Mouse (Mus musculus): ENCODE results near the gene Rab15. TPM values are rescaled to one million over a fixed set of nuclear protein-coding genes. Genes with fewer than 3 reads are reported as not detected.

Gene Rab15
- polyA plus RNA-seq, 1 experiment from 2014 or later = 53.8 TPM

GRCm38 (mm10) chr12:76776898-76777297 lies 45.8 kb downstream of the Rab15 start:
- ATAC-seq = no peak

DNA sequence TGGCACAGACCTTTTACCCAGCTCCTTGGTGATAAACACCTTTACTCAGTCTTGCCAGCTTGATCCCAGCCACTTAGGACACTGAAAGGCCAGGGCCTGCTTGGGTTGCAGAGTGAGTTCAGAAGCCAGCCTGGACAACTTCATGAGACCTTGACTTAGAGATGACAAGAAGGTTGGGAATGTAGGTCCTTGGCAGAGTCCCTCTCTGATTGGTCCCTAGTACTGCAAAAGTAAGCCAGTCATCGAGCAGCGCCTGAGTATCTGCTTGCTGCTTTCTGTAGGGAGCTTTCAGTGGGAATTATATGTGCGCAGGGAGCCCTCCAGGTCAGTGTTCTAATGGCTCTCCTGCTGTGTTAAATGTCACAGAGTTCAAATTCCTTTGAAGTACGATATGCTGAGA lies 47.6 kb downstream of the Rab15 start:
- Histone ChIP-seq H3K27me3 (ENCODE audit: control insufficient read depth, insufficient read depth, low read depth, low read length) (no peaks in the 10 kb centered on the region), H3K9ac (ENCODE audit: low read depth, low read length) (no peak overlapping the region), H3K36me3 (ENCODE audit: control insufficient read depth, insufficient read depth, low read length) (no peaks in the 10 kb centered on the region), H3K27ac (ENCODE audit: low read length) (no peak overlapping the region), H3K4me1 (ENCODE audit: control insufficient read depth, insufficient read depth, low read length) (no peaks in the 10 kb centered on the region), H3K9me3 (replicated peaks; ENCODE audit: control insufficient read depth, low read length, poor library complexity, severe bottlenecking) (no peaks in the 10 kb centered on the region), H3K4me2 (ENCODE audit: low read length) (no peak overlapping the region), H3K4me3 (ENCODE audit: low read depth, low read length) (no peak overlapping the region)
- 66% methylated on average over 4 of the region's 4 CpGs for WGBS
- no peak for ATAC-seq

More at GRCm38 (mm10) chr12:76776898-76777297, 45.8 kb downstream of the Rab15 start:
- H3K9ac ChIP-seq (ENCODE audit: low read depth, low read length) = no peak overlapping the region
- H3K27me3 ChIP-seq (ENCODE audit: control insufficient read depth, insufficient read depth, low read depth, low read length) = no peaks in the 10 kb centered on the region
- H3K4me3 ChIP-seq (ENCODE audit: low read depth, low read length) = no peak overlapping the region
- WGBS = 97% methylated on average over 5 of the region's 5 CpGs
- no peaks in the 10 kb centered on the region for H3K4me1 ChIP-seq (ENCODE audit: control insufficient read depth, insufficient read depth, low read length)
- H3K27ac ChIP-seq (ENCODE audit: low read length) = no peak overlapping the region
- no peaks in the 10 kb centered on the region for H3K36me3 ChIP-seq (ENCODE audit: control insufficient read depth, insufficient read depth, low read length)
- no peaks in the 10 kb centered on the region for H3K9me3 ChIP-seq (replicated peaks; ENCODE audit: control insufficient read depth, low read length, poor library complexity, severe bottlenecking)
- H3K4me2 ChIP-seq (ENCODE audit: low read length) = no peak overlapping the region

- Histone ChIP-seq H3K9ac (ENCODE audit: low read depth, low read length) (no peak overlapping the region), H3K4me3 (ENCODE audit: low read depth, low read length) (no peak overlapping the region), H3K36me3 (ENCODE audit: control insufficient read depth, insufficient read depth, low read length) (no peaks in the 10 kb centered on the region), H3K4me2 (ENCODE audit: low read length) (no peak overlapping the region), H3K27me3 (ENCODE audit: control insufficient read depth, insufficient read depth, low read depth, low read length) (no peaks in the 10 kb centered on the region), H3K4me1 (ENCODE audit: control insufficient read depth, insufficient read depth, low read length) (no peaks in the 10 kb centered on the region), H3K27ac (ENCODE audit: low read length) (no peak overlapping the region), H3K9me3 (replicated peaks; ENCODE audit: control insufficient read depth, low read length, poor library complexity, severe bottlenecking) (no peaks in the 10 kb centered on the region)
- no peak for ATAC-seq
- WGBS = 82% methylated on average over 3 of the region's 3 CpGs
Observed at GRCm38 (mm10) chr12:76774652-76775051, 48.1 kb downstream of the Rab15 start.

DNA sequence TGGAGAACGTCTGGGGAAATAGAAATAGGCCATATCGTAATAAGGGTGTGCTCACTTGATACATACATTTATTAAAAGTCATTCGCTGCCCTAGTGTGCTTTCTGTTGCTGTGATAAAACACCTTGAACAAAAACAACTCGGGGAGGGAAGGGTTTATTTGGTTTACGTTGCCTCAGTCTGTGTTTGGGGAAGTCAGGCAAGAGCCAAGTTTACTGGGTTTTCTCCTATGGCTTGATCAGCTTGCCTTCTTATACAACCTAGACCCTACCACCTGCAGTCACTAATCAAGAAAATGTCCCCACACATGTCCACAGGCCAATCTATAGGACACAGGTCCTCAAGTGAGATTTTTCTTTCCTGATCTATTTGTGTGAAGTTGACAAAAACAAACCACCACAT lies 51.2 kb downstream of the Rab15 start:
- H3K27ac ChIP-seq (ENCODE audit: low read length) = no peak overlapping the region
- ATAC-seq = no peak
- WGBS = 94% methylated on average over 5 of the region's 5 CpGs
- no peaks in the 10 kb centered on the region for H3K36me3 ChIP-seq (ENCODE audit: control insufficient read depth, insufficient read depth, low read length)
- H3K9me3 ChIP-seq (replicated peaks; ENCODE audit: control insufficient read depth, low read length, poor library complexity, severe bottlenecking) = no peaks in the 10 kb centered on the region
- no peak overlapping the region for H3K4me2 ChIP-seq (ENCODE audit: low read length)
- no peak overlapping the region for H3K9ac ChIP-seq (ENCODE audit: low read depth, low read length)
- no peaks in the 10 kb centered on the region for H3K27me3 ChIP-seq (ENCODE audit: control insufficient read depth, insufficient read depth, low read depth, low read length)
- H3K4me3 ChIP-seq (ENCODE audit: low read depth, low read length) = no peak overlapping the region
- no peaks in the 10 kb centered on the region for H3K4me1 ChIP-seq (ENCODE audit: control insufficient read depth, insufficient read depth, low read length)

DNA sequence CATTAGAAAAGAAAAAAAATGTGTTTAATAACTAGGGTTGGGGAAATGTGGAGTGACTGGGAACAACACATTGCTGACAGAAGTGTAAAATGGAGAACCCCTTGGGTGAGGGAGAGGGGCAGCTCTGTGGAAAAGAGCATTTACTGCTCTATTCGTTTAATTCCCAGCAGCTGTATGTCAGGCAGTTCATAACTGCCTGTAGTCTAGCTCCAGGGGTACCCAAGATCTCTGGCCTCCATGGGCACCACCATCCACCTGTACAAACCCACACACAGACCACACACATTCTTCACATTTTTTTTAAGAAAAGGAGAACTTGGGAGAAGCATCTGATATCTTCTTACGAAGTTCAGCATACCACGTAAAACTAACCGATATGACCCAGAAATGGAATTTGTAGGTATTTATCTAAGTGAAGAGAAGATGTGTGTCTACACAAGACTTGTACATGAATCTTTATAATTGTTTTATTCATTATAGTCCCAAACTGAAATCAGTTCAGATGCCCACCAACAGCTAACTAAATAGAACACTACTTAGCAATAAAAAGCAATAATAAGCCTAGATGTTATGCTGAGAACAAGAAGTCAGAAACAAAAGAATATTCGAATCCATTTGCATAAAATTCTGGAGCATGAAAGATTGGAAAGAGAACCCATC lies 51.7 kb downstream of the Rab15 start:
- Histone ChIP-seq H3K9me3 (replicated peaks; ENCODE audit: control insufficient read depth, low read length, poor library complexity, severe bottlenecking) (no peaks in the 10 kb centered on the region), H3K27me3 (ENCODE audit: control insufficient read depth, insufficient read depth, low read depth, low read length) (no peaks in the 10 kb centered on the region), H3K36me3 (ENCODE audit: control insufficient read depth, insufficient read depth, low read length) (no peaks in the 10 kb centered on the region), H3K4me3 (ENCODE audit: low read depth, low read length) (no peak overlapping the region), H3K4me2 (ENCODE audit: low read length) (no peak overlapping the region), H3K27ac (ENCODE audit: low read length) (no peak overlapping the region), H3K9ac (ENCODE audit: low read depth, low read length) (no peak overlapping the region), H3K4me1 (ENCODE audit: control insufficient read depth, insufficient read depth, low read length) (peaks cover 4% of the 10 kb centered on the region)
- WGBS = 93% methylated on average over 5 of the region's 5 CpGs
- ATAC-seq = no peak

DNA sequence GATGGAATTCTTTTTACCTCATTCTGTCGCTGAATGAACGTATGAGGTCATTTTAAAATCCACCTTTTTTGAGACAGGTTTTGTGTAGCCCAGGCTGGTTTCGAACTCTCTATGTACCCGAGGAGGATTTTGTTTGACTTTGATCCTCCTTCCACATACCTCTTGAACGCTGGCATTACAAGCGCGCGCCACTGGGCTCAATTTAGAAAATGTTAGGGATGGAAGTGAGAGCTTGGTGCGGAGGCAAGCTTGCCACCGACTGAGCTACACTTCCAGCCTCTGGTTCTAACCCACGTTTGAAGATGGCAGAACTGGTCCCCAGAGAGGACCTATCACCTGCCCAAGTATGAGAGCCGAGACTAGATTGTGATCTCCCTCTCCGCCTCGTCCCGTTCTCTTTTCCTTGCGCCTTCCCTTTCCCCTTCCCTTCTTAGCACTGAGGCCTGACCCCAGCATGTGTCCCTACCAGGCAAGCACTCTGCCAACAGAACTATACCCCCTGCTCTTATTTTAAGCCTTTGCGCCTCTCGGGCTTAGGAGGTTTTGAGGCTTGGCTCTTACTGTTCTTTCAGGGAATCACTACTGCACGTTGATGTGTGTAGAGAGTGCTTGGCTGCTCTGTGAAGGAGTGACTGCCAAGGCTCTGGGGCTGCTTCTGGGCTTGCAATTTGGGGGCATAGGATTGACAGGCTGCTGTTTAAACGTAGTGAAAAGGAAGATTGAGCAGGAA lies 56.6 kb downstream of the Rab15 start:
- Histone ChIP-seq H3K9ac (ENCODE audit: low read depth, low read length) (peak overlapping the region; percentile 68), H3K4me3 (ENCODE audit: low read depth, low read length) (peak overlapping the region; percentile 51), H3K4me2 (ENCODE audit: low read length) (peak overlapping the region; percentile 73), H3K9me3 (replicated peaks; ENCODE audit: control insufficient read depth, low read length, poor library complexity, severe bottlenecking) (no peaks in the 10 kb centered on the region), H3K27me3 (ENCODE audit: control insufficient read depth, insufficient read depth, low read depth, low read length) (no peaks in the 10 kb centered on the region), H3K27ac (ENCODE audit: low read length) (peak overlapping the region; percentile 74), H3K36me3 (ENCODE audit: control insufficient read depth, insufficient read depth, low read length) (no peaks in the 10 kb centered on the region), H3K4me1 (ENCODE audit: control insufficient read depth, insufficient read depth, low read length) (peaks cover 7% of the 10 kb centered on the region)
- 24% methylated on average over 20 of the region's 20 CpGs for WGBS
- ATAC-seq = peak; percentile 70

DNA sequence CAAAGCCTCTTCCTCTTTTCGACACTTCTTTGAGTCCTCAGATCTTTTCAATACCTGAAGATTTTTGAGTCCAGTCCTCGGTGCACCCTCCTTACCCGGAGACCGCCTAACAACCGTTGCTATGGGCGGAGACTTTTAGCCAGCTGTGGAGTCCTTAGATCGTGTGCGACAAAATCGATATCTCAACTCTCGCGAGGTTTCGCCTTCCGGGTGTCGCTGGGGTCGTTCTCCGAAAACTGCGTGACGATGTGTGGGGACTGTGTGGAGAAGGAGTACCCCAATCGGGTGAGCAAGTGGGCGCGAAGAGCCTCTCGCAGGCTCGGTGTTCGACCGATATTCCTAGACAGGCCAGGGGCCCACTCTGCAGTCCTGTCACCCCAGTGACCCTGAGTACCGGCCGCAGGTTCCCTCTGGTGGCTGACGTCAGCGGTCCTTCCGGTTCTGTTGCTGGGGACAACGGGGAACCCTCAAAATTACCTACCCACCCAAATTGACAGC lies 57.3 kb downstream of the Rab15 start, which contains the start of the genes Churc1 and Fntb:
Churc1 (plus strand) TSS at position 185 of the 498 bp plus-strand sequence.
Fntb (plus strand) TSS at position 236 of the 498 bp plus-strand sequence.
- H3K4me1 ChIP-seq (ENCODE audit: control insufficient read depth, insufficient read depth, low read length) = peaks cover 7% of the 10 kb centered on the region
- H3K36me3 ChIP-seq (ENCODE audit: control insufficient read depth, insufficient read depth, low read length) = no peaks in the 10 kb centered on the region
- H3K27ac ChIP-seq (ENCODE audit: low read length) = peak within 1 kb of the TSS; percentile 74
- no peaks in the 10 kb centered on the region for H3K9me3 ChIP-seq (replicated peaks; ENCODE audit: control insufficient read depth, low read length, poor library complexity, severe bottlenecking)
- H3K9ac ChIP-seq (ENCODE audit: low read depth, low read length) = peak within 1 kb of the TSS; percentile 68
- H3K27me3 ChIP-seq (ENCODE audit: control insufficient read depth, insufficient read depth, low read depth, low read length) = no peaks in the 10 kb centered on the region
- peak within 1 kb of the TSS; percentile 73 for H3K4me2 ChIP-seq (ENCODE audit: low read length)
- under 1% methylated on average over 31 of the region's 31 CpGs for WGBS
- ATAC-seq = peak; percentile 97
- peak within 1 kb of the TSS; percentile 51 for H3K4me3 ChIP-seq (ENCODE audit: low read depth, low read length)

DNA sequence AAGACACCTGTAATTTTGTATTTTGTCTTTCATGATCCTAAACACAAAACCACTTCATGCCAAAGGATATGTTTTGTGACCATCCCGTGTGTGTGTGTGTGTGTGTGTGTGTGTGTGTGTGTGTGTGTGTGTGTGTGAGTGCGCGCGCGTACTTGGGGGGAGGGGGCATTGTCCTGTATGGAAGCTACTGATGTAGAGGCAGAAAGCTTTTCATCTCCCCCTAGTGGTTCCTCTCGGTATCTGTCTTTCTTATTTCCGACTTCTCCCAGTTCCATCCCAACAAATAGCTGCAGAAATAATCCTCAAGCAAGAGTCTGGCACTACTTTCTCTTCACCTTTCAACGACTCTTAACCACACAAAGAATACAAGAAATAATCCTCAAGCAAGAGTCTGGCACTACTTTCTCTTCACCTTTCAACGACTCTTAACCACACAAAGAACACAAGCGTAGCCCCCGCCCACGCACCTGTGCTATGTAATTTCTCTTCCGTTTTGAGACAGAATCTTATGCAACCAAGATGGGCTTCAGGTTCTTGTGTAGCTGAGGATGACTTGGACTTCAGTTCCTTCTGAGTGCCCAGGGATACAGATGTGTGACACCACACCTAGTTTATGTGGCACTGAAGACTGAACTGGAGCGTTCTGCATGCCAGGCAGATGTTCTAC lies 69.9 kb downstream of the Rab15 start:
- Histone ChIP-seq H3K4me3 (ENCODE audit: low read depth, low read length) (no peak overlapping the region), H3K9me3 (replicated peaks; ENCODE audit: control insufficient read depth, low read length, poor library complexity, severe bottlenecking) (no peaks in the 10 kb centered on the region), H3K27ac (ENCODE audit: low read length) (no peak overlapping the region), H3K9ac (ENCODE audit: low read depth, low read length) (no peak overlapping the region), H3K27me3 (ENCODE audit: control insufficient read depth, insufficient read depth, low read depth, low read length) (no peaks in the 10 kb centered on the region), H3K4me1 (ENCODE audit: control insufficient read depth, insufficient read depth, low read length) (no peaks in the 10 kb centered on the region), H3K36me3 (ENCODE audit: control insufficient read depth, insufficient read depth, low read length) (no peaks in the 10 kb centered on the region), H3K4me2 (ENCODE audit: low read length) (no peak overlapping the region)
- ATAC-seq = no peak
- 51% methylated on average over 14 of the region's 14 CpGs for WGBS

All from midbrain, embryonic 16.5 days (tissue).